Mouse (Mus musculus) heart, adult 9 months (tissue): Measurements from ENCODE around the gene Pole2.

Experiments
- DNase-seq, 2 experiments: peaks; one replicate each; pipeline ENCODE4 v3.0.0; 2022; ENCODE audit warnings: low spot score in 2 of 2

The Pole2 gene

GRCm38 (mm10) chr12:69210056-69210979 lies 17.7 kb downstream of the Pole2 start:
- DNase-seq = no peak

- no peak for DNase-seq
Observed at GRCm38 (mm10) chr12:69208520-69208919, 19.5 kb downstream of the Pole2 start.

- no peak for DNase-seq
Observed at GRCm38 (mm10) chr12:69207926-69208325, 20.1 kb downstream of the Pole2 start.

- no peak for DNase-seq
Observed at GRCm38 (mm10) chr12:69207396-69207795, 20.6 kb downstream of the Pole2 start.

GRCm38 (mm10) chr12:69204052-69204833 lies 23.8 kb downstream of the Pole2 start, which contains the start of gene Gm49384:
TSS of gene Gm49384 (minus strand) at chr12:69204267.
- DNase-seq = no peak

GRCm38 (mm10) chr12:69198985-69199384 lies 29.0 kb downstream of the Pole2 start:
- no peak for DNase-seq

- DNase-seq = peak; percentile 38 to 53
Observed at GRCm38 (mm10) chr12:69198164-69198535, 29.8 kb downstream of the Pole2 start, which contains the start of gene Dnaaf2. TSS of gene Dnaaf2 (minus strand) at chr12:69198429.

GRCm38 (mm10) chr12:69197378-69198163 lies 30.4 kb downstream of the Pole2 start:
- DNase-seq = peak; percentile 34 to 51

GRCm38 (mm10) chr12:69196444-69197377 lies 31.3 kb downstream of the Pole2 start, which contains the start of gene Gm49383:
TSS of gene Gm49383 (minus strand) at chr12:69197104.
- DNase-seq = peak; percentile 56 to 61

- no peak for DNase-seq
Observed at GRCm38 (mm10) chr12:69192637-69193036, 35.4 kb downstream of the Pole2 start.

GRCm38 (mm10) chr12:69191396-69191795 lies 36.6 kb downstream of the Pole2 start:
- DNase-seq = no peak

- DNase-seq = no peak
Observed at GRCm38 (mm10) chr12:69190522-69190921, 37.5 kb downstream of the Pole2 start.

- DNase-seq = no peak
Observed at GRCm38 (mm10) chr12:69190074-69190473, 37.9 kb downstream of the Pole2 start.

GRCm38 (mm10) chr12:69186811-69187471 lies 41.1 kb downstream of the Pole2 start:
- no peak for DNase-seq

- DNase-seq = no peak
Observed at GRCm38 (mm10) chr12:69185371-69185770, 42.6 kb downstream of the Pole2 start.

GRCm38 (mm10) chr12:69184342-69185295 lies 43.4 kb downstream of the Pole2 start:
- DNase-seq = peak in 1 of 2 experiments; percentile 65

- DNase-seq = peak; percentile 96 to 98
Observed at GRCm38 (mm10) chr12:69183583-69184308, 44.2 kb downstream of the Pole2 start, which contains the start of the genes Rpl36al and Mgat2. TSS of gene Rpl36al (minus strand) at chr12:69184083. TSS of gene Mgat2 (plus strand) at chr12:69184157.

- no peak for DNase-seq
Observed at GRCm38 (mm10) chr12:69181800-69182199, 46.2 kb downstream of the Pole2 start.
